Mouse (Mus musculus) CH12.LX (cell line): Measurements from ENCODE around the gene Fam107a. TPM values are rescaled to one million over a fixed set of nuclear protein-coding genes. Genes with fewer than 3 reads are reported as not detected.

Experiments
- DNase-seq: peaks from one replicate; pipeline ENCODE4 v3.0.0-alpha.2; 2013; ENCODE audit errors: extremely low read depth
- H3K27ac ChIP-seq: 2 replicates; pipeline ENCODE4 v1.5.1; 2012; ENCODE audit warnings: low read depth, mild to moderate bottlenecking, control low read depth, moderate library complexity; ENCODE audit not compliant: insufficient read depth
- H3K27me3 ChIP-seq: replicated peaks from 2 replicates; pipeline ENCODE3; 2012; ENCODE audit warnings: inconsistent platforms
- H3K36me3 ChIP-seq, 2 experiments: replicated peaks in 1 of 2; 2 replicates each; pipeline versions ENCODE3 to v1.6.1; 2012; ENCODE audit warnings: inconsistent platforms in 1 of 2, low read length in 1 of 2, mild to moderate bottlenecking in 1 of 2, mixed read lengths in 1 of 2, moderate library complexity in 1 of 2; ENCODE audit not compliant: control insufficient read depth in 1 of 2, insufficient read depth in 1 of 2
- H3K4me1 ChIP-seq, 2 experiments: 2 replicates each; pipeline ENCODE4 v1.6.1; 2012; ENCODE audit warnings: inconsistent platforms in 1 of 2, moderate library complexity in 1 of 2; ENCODE audit not compliant: insufficient read depth in 2 of 2, control insufficient read depth in 1 of 2
- H3K4me2 ChIP-seq: 2 replicates; pipeline ENCODE4 v1.6.1; 2012; ENCODE audit warnings: low read depth, mild to moderate bottlenecking, control low read depth; ENCODE audit not compliant: poor library complexity, insufficient read depth, severe bottlenecking
- H3K4me3 ChIP-seq, 3 experiments: fragments of 150-350 bp in 1 of 3; sonication (generic) in 1 of 3; replicated peaks in 1 of 3; 2 replicates each; pipeline versions ENCODE3 to v1.5.1; 2011 to 2012; ENCODE audit warnings: low read depth in 2 of 3, low read length in 2 of 3, mild to moderate bottlenecking in 2 of 3, moderate library complexity in 2 of 3, control low read depth in 1 of 3, improper control_type of control experiment in 1 of 3, inconsistent platforms in 1 of 3, mixed read lengths in 1 of 3; ENCODE audit not compliant: poor library complexity in 1 of 3
- H3K79me2 ChIP-seq: replicated peaks from 2 replicates; pipeline ENCODE4 v1.6.1; 2012; ENCODE audit warnings: mild to moderate bottlenecking, moderate library complexity; ENCODE audit not compliant: control insufficient read depth, poor library complexity, insufficient read depth, severe bottlenecking; ENCODE audit errors: extremely low read depth
- H3K9ac ChIP-seq: 2 replicates; pipeline ENCODE4 v1.6.1; 2012; ENCODE audit warnings: low read depth, mild to moderate bottlenecking, control low read depth, moderate library complexity; ENCODE audit not compliant: insufficient read depth
- H3K9me3 ChIP-seq: replicated peaks from 2 replicates; pipeline ENCODE3; 2012; ENCODE audit warnings: low read length, inconsistent platforms, mixed read lengths
- BHLHE40 ChIP-seq: IDR thresholded peaks from 2 replicates; pipeline ENCODE4 v1.6.1; 2011; ENCODE audit warnings: mild to moderate bottlenecking, low read depth, low read length, improper control_type of control experiment
- CHD1 ChIP-seq: IDR thresholded peaks from 2 replicates; pipeline ENCODE4 v1.6.1; 2012; ENCODE audit warnings: low read depth, low read length, improper control_type of control experiment, inconsistent platforms
- CTCF ChIP-seq, 2 experiments: IDR thresholded peaks in 1 of 2; conservative IDR thresholded peaks in 1 of 2; 2 replicates each; pipeline ENCODE4 v1.5.1; 2011 to 2012; ENCODE audit warnings: low read depth in 2 of 2, low read length in 2 of 2, improper control_type of control experiment in 1 of 2, inconsistent platforms in 1 of 2, mild to moderate bottlenecking in 1 of 2, moderate library complexity in 1 of 2
- JUN ChIP-seq: IDR thresholded peaks from 2 replicates; pipeline ENCODE4 v1.6.1; 2011; ENCODE audit warnings: low read depth, mild to moderate bottlenecking, low read length, improper control_type of control experiment, moderate library complexity; ENCODE audit not compliant: insufficient read depth
- MAX ChIP-seq: IDR thresholded peaks from 2 replicates; pipeline ENCODE4 v1.6.1; 2011; ENCODE audit warnings: low read length, improper control_type of control experiment
- MAZ ChIP-seq: IDR thresholded peaks from 2 replicates; pipeline ENCODE4 v1.6.1; 2012; ENCODE audit warnings: low read depth, mild to moderate bottlenecking, inconsistent platforms, low read length, improper control_type of control experiment, moderate library complexity
- MXI1 ChIP-seq: IDR thresholded peaks from 2 replicates; pipeline ENCODE4 v1.6.1; 2011; ENCODE audit warnings: mild to moderate bottlenecking, low read depth, low read length, improper control_type of control experiment
- NELFE ChIP-seq: IDR thresholded peaks from 2 replicates; pipeline ENCODE4 v1.6.1; 2011; ENCODE audit warnings: low read depth, low read length, improper control_type of control experiment
- POLR2A ChIP-seq: IDR thresholded peaks from 2 replicates; pipeline ENCODE4 v1.6.1; 2011; ENCODE audit warnings: low read depth, mild to moderate bottlenecking, improper control_type of control experiment, low read length
- POLR2AphosphoS2 ChIP-seq: IDR thresholded peaks from 2 replicates; pipeline ENCODE4 v1.6.1; 2011; ENCODE audit warnings: low read depth, low read length, improper control_type of control experiment
- RAD21 ChIP-seq: IDR thresholded peaks from 2 replicates; pipeline ENCODE4 v1.6.1; 2011; ENCODE audit warnings: low read depth, mild to moderate bottlenecking, low read length, improper control_type of control experiment, moderate library complexity
- SMC3 ChIP-seq: IDR thresholded peaks from 2 replicates; pipeline ENCODE4 v1.6.1; 2011; ENCODE audit warnings: low read depth, low read length, improper control_type of control experiment
- TBP ChIP-seq: conservative IDR thresholded peaks from 2 replicates; pipeline ENCODE4 v1.6.1; 2011; ENCODE audit warnings: low read depth, low read length, improper control_type of control experiment
- USF1 ChIP-seq: IDR thresholded peaks from 2 replicates; pipeline ENCODE4 v1.6.1; 2014; ENCODE audit warnings: low read depth, mild to moderate bottlenecking, inconsistent platforms, low read length, improper control_type of control experiment
- USF2 ChIP-seq: conservative IDR thresholded peaks from 2 replicates; pipeline ENCODE4 v1.6.1; 2011; ENCODE audit warnings: low read depth, low read length, improper control_type of control experiment
- ZNF384 ChIP-seq: IDR thresholded peaks from 2 replicates; pipeline ENCODE4 v1.6.1; 2012; ENCODE audit warnings: low read depth, low read length, improper control_type of control experiment, inconsistent platforms
- dilution Hi-C: fragments of 300-500 bp; cut with MboI; formaldehyde crosslinking; loops from 2 replicates; pipeline ENCODE4 v1.14.3; 2020; ENCODE audit warnings: low sequenced_read_pairs; ENCODE audit not compliant: extremely low pct_unique_long_range_greater_than_20kb, extremely low pct_ligation_motif_present
- in situ Hi-C: fragments of 300-500 bp; cut with MboI; formaldehyde crosslinking; loops from 3 replicates; pipeline ENCODE4 v1.14.3; 2019; ENCODE audit warnings: low sequenced_read_pairs, low pct_ligation_motif_present, low pct_unique_long_range_greater_than_20kb, mixed read lengths
- polyA plus RNA-seq: library from polyadenylated mRNA; unstranded; fragments of >175 nt; gene quantifications from 2 replicates; pipeline ENCODE4 v1.2.1, GENCODE M21; 2012; ENCODE audit warnings: low read depth; ENCODE audit not compliant: insufficient read length
- total RNA-seq, 2 experiments: library from RNA; depleted of rRNA; stranded (reverse); fragments of 300-350 nt in 1 of 2; fragments of >200 nt in 1 of 2; gene quantifications; 2 replicates each; pipeline ENCODE4 v1.2.3; 2012 to 2014

Fam107a gene
- total and polyA plus RNA-seq, 3 experiments: not detected

DNA sequence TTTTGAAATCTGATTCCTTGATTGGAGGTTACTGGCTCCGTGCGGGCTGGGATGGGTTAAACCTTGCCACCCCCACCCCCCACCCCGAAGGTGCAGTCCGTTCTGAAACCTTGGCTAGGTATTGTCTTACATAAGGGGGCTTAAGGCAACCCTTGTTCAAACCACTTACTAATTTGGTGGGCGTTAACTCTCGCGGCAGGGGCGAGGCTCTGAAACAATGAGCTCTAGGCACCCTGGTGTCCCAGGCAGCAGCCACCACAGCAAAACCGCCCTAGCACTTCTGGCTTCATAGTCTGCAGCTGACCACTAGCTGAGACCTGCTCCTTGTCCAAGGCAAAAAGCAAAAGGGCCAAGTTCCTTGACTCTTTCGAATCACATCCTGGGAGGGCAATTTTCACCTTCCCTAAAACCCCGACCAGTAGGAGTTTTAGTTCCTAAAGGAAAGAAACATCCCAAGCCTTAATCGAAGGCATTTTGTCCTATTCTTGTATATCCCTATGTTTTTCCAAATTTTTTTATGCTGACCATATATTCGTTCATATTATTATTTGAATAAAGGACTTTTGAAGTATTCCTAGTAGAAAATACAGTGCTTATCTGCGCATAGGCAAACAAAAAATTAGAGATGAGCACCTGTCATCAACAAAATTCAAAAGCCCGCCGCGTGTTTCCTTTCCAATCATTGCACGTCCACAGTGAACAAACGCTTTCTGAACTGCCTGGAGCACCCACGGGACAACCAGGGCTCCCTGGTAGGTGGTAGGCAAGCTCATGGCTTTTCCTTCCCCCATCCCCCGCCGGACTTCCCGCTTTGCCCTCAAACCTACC is 1.2 kb downstream of the Fam107a start:
- peaks cover 0 to 4% of the 10 kb centered on the region in 2 experiments; a peak in 1 of 4 replicates for H3K4me1 ChIP-seq
- H3K4me2 ChIP-seq: no peak overlapping the region
- H3K79me2 ChIP-seq: no peaks in the 10 kb centered on the region
- in situ Hi-C loops (loop anchor here (10.0 to 25.0 kb wide), 2 partner anchors 222 to 504 kb away; partner anchors contain the start of genes Flnb and Pxk), dilution Hi-C loops (no loop called here)
- no peak overlapping the region for H3K9ac ChIP-seq
- H3K4me3 ChIP-seq: no peak overlapping the region
- DNase-seq: no peak
- no peak overlapping the region for H3K27ac ChIP-seq
- no peaks in the 10 kb centered on the region for H3K36me3 ChIP-seq
- no peak for TF ChIP-seq POLR2AphosphoS2
- no peak for TF ChIP-seq POLR2A
- no peaks in the 10 kb centered on the region for H3K9me3 ChIP-seq
- H3K27me3 ChIP-seq: no peaks in the 10 kb centered on the region

DNA sequence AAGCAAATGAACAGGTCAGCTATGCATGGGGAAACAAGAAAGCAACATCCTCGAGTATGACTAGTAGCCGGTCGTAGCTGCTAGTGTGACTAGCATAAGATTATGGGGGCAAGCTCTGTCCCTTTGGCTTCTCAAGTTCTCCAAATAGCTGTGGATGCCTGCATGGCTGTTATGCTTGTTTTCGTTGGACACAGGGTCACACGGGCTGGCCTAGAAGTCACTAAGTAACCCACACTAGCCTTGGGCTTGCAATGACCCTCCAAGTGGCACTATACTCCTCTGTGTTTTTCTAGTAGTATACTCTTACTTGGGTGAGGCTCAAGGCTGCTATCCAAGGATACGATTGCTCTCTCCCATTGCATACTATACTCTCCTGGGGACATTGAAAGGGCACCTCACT is 2.7 kb downstream of the Fam107a start:
- no peak overlapping the region for H3K4me3 ChIP-seq
- H3K9ac ChIP-seq: no peak overlapping the region
- DNase-seq: no peak
- H3K79me2 ChIP-seq: no peaks in the 10 kb centered on the region
- H3K36me3 ChIP-seq: no peaks in the 10 kb centered on the region
- H3K9me3 ChIP-seq: no peaks in the 10 kb centered on the region
- in situ Hi-C loops: loop anchor here (10.0 to 25.0 kb wide), 2 partner anchors 220 to 503 kb away; partner anchors contain the start of genes Flnb and Pxk
- no peak overlapping the region for H3K4me2 ChIP-seq
- dilution Hi-C loops: no loop called here
- TF ChIP-seq TBP (no peak), MAZ (no peak), MXI1 (no peak), NELFE (no peak), CHD1 (no peak), USF1 (no peak), USF2 (no peak)
- H3K27me3 ChIP-seq: no peaks in the 10 kb centered on the region
- no peak overlapping the region for H3K27ac ChIP-seq
- H3K4me1 ChIP-seq: peaks cover 0 to 4% of the 10 kb centered on the region in 2 experiments; a peak in 1 of 4 replicates

- Histone ChIP-seq H3K36me3 (no peaks in the 10 kb centered on the region), H3K4me2 (no peak overlapping the region), H3K4me1 (peaks cover 0 to 4% of the 10 kb centered on the region in 2 experiments; a peak in 1 of 4 replicates), H3K27me3 (no peaks in the 10 kb centered on the region), H3K4me3 (no peak overlapping the region), H3K9ac (no peak overlapping the region), H3K79me2 (no peaks in the 10 kb centered on the region)
- peak; percentile 51 for DNase-seq
- in situ Hi-C loops: loop anchor here (10.0 to 25.0 kb wide), 2 partner anchors 220 to 502 kb away; partner anchors contain the start of genes Flnb and Pxk
- dilution Hi-C loops: no loop called here
- TF ChIP-seq MAX: no peak
- no peak for TF ChIP-seq JUN
- peak; percentile 70 for TF ChIP-seq SMC3
- TF ChIP-seq CTCF (conservative IDR thresholded peaks at IDR 0.05 in 1 of 2, IDR thresholded peaks at IDR 0.05 in 1 of 2; ENCODE audit: low read depth in 2 of 2, low read length in 2 of 2): peak; percentile 46 to 79; a peak in 3 of 4 replicates
- no peak for TF ChIP-seq BHLHE40
- TF ChIP-seq RAD21: peak; percentile 46
- peak; percentile 21; the same call in 1 of the 2 replicates for TF ChIP-seq ZNF384
- TF ChIP-seq, all 38 proteins: peak for 4
- Histone ChIP-seq H3K9me3 (no peaks in the 10 kb centered on the region), H3K27ac (no peak overlapping the region)
Measured at GRCm38 (mm10) chr14:8314536-8314935, 3.3 kb downstream of the Fam107a start.
